Mouse (Mus musculus) cerebellum, adult 18-20 months (tissue): ENCODE data around the gene Olfr901.
"Not testable (repeated sequence)": the region's sequence is repeated elsewhere in the genome, so short reads cannot be mapped to it uniquely, and the experiment has no call there.

ENCODE experiments used
- DNase-seq, 2 experiments: peaks; one replicate each; pipeline ENCODE4 v3.0.0; 2021

Olfr901 gene

GRCm38 (mm10) chr9:38429155-38429554 is at the start of gene Olfr901:
Gene Olfr901 (plus strand): TSS chr9:38429455.
- DNase-seq = no peak

GRCm38 (mm10) chr9:38401398-38401797 is 27.9 kb upstream of the Olfr901 start, which contains the start of gene Olfr147:
Gene Olfr147 (plus strand): TSS chr9:38401698.
- no peak for DNase-seq

GRCm38 (mm10) chr9:38407502-38407901 is 21.8 kb upstream of the Olfr901 start:
- not testable (repeated sequence) for DNase-seq

- not testable (repeated sequence) for DNase-seq
Measured at GRCm38 (mm10) chr9:38413502-38413901, 15.8 kb upstream of the Olfr901 start.

GRCm38 (mm10) chr9:38423801-38424200 is 5.5 kb upstream of the Olfr901 start:
- DNase-seq = no peak

GRCm38 (mm10) chr9:38427026-38427425 is 2.2 kb upstream of the Olfr901 start:
- DNase-seq = no peak

GRCm38 (mm10) chr9:38447352-38447751 is 18.1 kb downstream of the Olfr901 start, which contains the start of gene Olfr902:
Gene Olfr902 (plus strand): TSS chr9:38447652.
- no peak for DNase-seq

GRCm38 (mm10) chr9:38462844-38463243 is 33.6 kb downstream of the Olfr901 start, which contains the start of gene Olfr904:
Gene Olfr904 (plus strand): TSS chr9:38463144.
- no peak for DNase-seq

- no peak for DNase-seq
Measured at GRCm38 (mm10) chr9:38470807-38471206, 41.6 kb downstream of the Olfr901 start, which contains the start of gene Olfr905. Gene Olfr905 (plus strand): TSS chr9:38471107.
